Mouse (Mus musculus) G1E (cell line): Measurements from ENCODE around the gene Usp29. TPM values are rescaled to one million over a fixed set of nuclear protein-coding genes. Genes with fewer than 3 reads are reported as not detected.

Source experiments
- ATAC-seq: 2 replicates; pipeline ENCODE4 v1.8.0; 2016; ENCODE audit warnings: mild to moderate bottlenecking; ENCODE audit not compliant: insufficient number of reproducible peaks, poor library complexity, low FRiP score, severe bottlenecking; ENCODE audit errors: extremely low read depth
- DNase-seq: peaks from one replicate; pipeline ENCODE4 v3.0.0; 2012; ENCODE audit warnings: low spot score
- H3K27me3 ChIP-seq: 2 replicates; pipeline ENCODE4 v1.6.1; 2012; ENCODE audit warnings: mild to moderate bottlenecking, low read length, inconsistent platforms; ENCODE audit not compliant: insufficient read depth
- H3K36me3 ChIP-seq: replicated peaks from 2 replicates; pipeline ENCODE3; 2012; ENCODE audit warnings: mild to moderate bottlenecking, inconsistent platforms
- H3K4me1 ChIP-seq: 2 replicates; pipeline ENCODE4 v1.6.1; 2012; ENCODE audit warnings: low read depth, low read length, inconsistent platforms, mixed read lengths; ENCODE audit not compliant: insufficient read depth
- H3K4me3 ChIP-seq: 2 replicates; pipeline ENCODE4 v1.5.1; 2012; ENCODE audit warnings: low read depth, mild to moderate bottlenecking, inconsistent platforms, low read length, moderate library complexity, mixed read lengths
- H3K9me3 ChIP-seq: replicated peaks from 2 replicates; pipeline ENCODE4 v1.6.1; 2012; ENCODE audit warnings: inconsistent platforms
- CTCF ChIP-seq: IDR thresholded peaks from 2 replicates; pipeline ENCODE4 v1.5.1; 2012; ENCODE audit warnings: low read depth, low read length, inconsistent platforms, mixed read lengths
- GATA1 ChIP-seq: IDR thresholded peaks from 2 replicates; pipeline ENCODE4 v1.6.1; 2012; ENCODE audit warnings: borderline replicate concordance, low read length, inconsistent platforms, mixed read lengths
- GATA2 ChIP-seq: IDR thresholded peaks from 2 replicates; pipeline ENCODE4 v1.6.1; 2012; ENCODE audit warnings: low read depth, low read length, inconsistent platforms, borderline replicate concordance
- POLR2AphosphoS5 ChIP-seq: IDR thresholded peaks from 2 replicates; pipeline ENCODE4 v1.6.1; 2012; ENCODE audit warnings: low read depth, low read length, inconsistent platforms; ENCODE audit not compliant: insufficient replicate concordance
- TAL1 ChIP-seq: conservative IDR thresholded peaks from 2 replicates; pipeline ENCODE4 v1.6.1; 2012; ENCODE audit warnings: low read depth, low read length, inconsistent platforms, mixed read lengths
- polyA plus RNA-seq: library from polyadenylated mRNA; stranded (reverse); fragments of >175 nt; gene quantifications from 2 replicates; pipeline ENCODE4 v1.2.3, GENCODE M21; 2012
- total RNA-seq, 2 experiments: library from RNA; stranded (forward) in 1 of 2; stranded (reverse) in 1 of 2; fragments of 200-1000 nt in 1 of 2; fragments of >200 nt in 1 of 2; fragmentation: Nextera tagmentation in 1 of 2; gene quantifications; 2 replicates each; pipeline ENCODE4 v1.2.3; 2014 to 2017

The Usp29 gene
- total and polyA plus RNA-seq, 3 experiments = 0.15 to 6.9 (median 2.2) TPM

DNA sequence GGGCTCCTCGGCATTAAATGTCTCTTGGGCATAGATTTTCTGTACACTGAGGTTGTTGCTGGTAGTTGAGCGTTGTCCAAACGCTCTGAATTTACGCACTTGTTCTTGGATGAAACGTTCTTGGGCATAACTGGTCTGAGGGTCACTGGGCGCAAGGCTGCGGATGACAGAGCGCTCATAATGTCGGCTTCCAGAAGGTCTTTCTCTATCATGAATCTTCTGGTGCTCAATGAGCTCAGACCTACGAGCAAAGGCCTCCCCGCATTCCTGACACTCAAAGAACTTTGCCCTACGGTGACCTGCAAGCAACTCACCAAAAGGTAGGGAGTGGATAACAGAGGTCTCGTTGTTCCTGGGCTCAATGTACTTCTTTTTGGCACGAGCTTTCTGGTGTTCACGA, 21.0 kb upstream of the Usp29 start:
- no peaks in the 10 kb centered on the region; the same call in 1 of the 2 replicates for H3K9me3 ChIP-seq
- H3K36me3 ChIP-seq = peaks cover 54% of the 10 kb centered on the region
- TF ChIP-seq GATA1 = no peak
- TF ChIP-seq POLR2AphosphoS5 = no peak
- TF ChIP-seq TAL1 = no peak
- ATAC-seq (no peak), DNase-seq (no peak)
- H3K27me3 ChIP-seq = no peaks in the 10 kb centered on the region
- H3K4me1 ChIP-seq = no peaks in the 10 kb centered on the region
- no peak overlapping the region for H3K4me3 ChIP-seq

DNA sequence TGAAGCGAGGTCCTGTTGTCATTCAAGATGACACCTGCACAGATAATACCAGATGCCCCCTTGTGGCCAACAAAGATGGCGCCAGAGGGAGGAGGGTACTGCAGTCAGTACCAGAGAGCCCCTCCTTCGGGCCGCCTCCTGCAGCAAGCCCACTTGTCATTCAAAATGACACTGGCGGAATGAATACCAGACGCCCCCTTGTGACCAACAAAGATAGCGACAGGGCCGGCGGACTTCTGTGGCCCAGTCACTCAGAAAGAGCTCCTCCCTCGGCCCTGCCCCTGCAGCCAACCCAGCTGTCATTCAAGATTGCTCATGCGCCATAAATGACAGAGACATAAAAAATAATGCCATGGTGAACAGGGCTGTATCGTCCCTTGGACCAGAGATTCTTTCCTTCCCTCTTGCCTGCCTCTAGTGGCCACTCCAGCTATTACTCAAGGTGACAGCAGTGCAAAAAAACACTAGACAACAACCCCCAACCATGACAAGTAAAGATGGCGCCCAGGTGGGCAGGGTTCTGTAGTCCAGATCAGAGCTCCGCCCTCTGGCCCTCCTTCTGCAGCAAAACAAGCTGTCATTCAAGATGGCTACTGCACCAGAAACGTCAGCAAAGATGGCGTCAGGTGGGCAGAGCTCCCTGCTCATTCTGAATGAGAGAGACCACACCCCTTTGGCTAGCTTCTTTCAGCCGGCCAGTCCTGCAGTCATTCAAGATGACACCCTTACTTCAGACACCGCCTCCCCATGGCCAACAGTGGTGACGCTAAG, 2.8 kb upstream of the Usp29 start:
- ATAC-seq (peak; percentile 38), DNase-seq (peak; percentile 26)
- H3K9me3 ChIP-seq = peaks cover 30% of the 10 kb centered on the region
- H3K4me1 ChIP-seq = peaks cover 10% of the 10 kb centered on the region
- H3K36me3 ChIP-seq = peaks cover 14% of the 10 kb centered on the region
- TF ChIP-seq TAL1 = no peak
- no peak for TF ChIP-seq GATA1
- TF ChIP-seq CTCF = no peak
- TF ChIP-seq POLR2AphosphoS5 = no peak
- no peak for TF ChIP-seq GATA2
- H3K4me3 ChIP-seq = peak overlapping the region; percentile 76
- no peaks in the 10 kb centered on the region for H3K27me3 ChIP-seq

DNA sequence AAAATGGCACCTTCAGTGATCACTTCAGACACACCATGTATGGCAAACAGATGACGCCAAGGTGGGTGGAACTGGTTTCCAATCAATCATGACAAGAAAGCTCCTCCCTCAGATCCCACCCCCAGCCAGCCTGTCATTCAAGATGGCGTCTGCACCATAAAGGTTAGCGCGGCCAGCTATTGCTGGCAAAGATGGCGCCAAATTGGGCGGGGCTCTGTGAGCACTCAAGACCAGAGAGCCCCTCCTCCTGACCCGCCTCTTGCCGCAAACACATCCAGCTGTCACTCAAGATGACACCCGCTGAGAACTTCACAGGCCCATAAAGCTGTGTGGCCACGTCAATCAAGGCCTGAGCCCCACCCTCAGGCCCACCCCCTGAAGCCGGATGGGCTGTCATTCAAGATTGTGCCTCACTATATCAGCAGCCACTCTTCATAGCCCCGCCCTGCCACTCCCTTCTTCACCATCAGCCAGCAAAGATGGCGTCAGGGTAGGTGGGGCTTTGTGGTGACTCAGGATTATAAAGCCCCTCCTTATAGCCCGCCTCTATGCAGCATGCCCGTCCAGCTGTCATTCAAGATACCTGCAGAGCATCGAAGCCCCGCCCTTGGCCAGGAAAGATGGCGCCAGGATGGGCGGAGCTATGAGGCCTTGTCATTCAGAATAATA, 2.0 kb upstream of the Usp29 start:
- TF ChIP-seq CTCF (no peak), TAL1 (no peak), GATA1 (no peak), POLR2AphosphoS5 (no peak), GATA2 (no peak)
- H3K4me3 ChIP-seq = peak overlapping the region; percentile 76; the same call in 1 of the 2 replicates

DNA sequence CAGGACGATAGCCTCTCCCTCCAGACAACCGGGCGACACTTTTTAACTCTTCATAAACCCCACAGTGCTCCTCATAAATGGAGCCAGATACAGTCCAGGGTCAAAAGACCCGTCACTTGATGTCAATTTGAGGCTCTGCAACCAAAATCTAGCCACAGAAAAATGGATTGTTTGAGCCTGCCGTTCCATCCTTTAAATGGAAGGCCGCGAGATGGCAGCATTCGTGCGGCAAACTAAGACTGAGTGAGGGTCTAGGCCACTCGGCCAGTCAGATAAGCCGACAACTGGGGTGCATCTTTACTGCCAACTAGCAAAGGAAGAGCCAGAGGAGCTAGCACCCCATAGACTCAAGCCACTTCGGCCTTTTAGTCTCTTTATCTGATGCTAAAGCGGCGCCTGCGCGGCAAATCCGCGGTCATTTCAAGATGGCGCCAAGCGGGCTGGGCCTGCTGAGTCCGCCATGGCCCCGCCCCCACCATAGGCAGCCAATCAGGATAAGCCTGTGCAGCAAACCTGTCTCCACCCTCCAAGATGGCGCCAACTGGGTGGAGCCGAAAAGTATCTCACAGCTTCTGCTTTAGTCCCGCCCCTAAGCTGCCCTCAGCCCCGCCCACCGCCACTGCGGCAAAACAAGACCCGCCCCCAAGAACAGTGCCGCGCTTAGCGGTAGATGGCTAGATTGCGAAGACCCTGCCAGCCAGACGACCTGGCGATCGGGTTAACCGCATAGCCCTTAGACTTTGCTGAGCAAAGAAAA, 1.1 kb upstream of the Usp29 start:
- DNase-seq (peak; percentile 31), ATAC-seq (peak; percentile 23; the same call in 1 of the 2 replicates)
- no peak for TF ChIP-seq GATA2
- TF ChIP-seq CTCF = no peak
- TF ChIP-seq POLR2AphosphoS5 = no peak
- Histone ChIP-seq H3K4me1 (peaks cover 10% of the 10 kb centered on the region), H3K9me3 (peaks cover 30% of the 10 kb centered on the region), H3K27me3 (no peaks in the 10 kb centered on the region), H3K36me3 (peaks cover 9% of the 10 kb centered on the region), H3K4me3 (peak overlapping the region; percentile 76)

More for the DNA sequence above, 2.0 kb upstream of the Usp29 start:
- Histone ChIP-seq H3K27me3 (no peaks in the 10 kb centered on the region), H3K9me3 (peaks cover 30% of the 10 kb centered on the region), H3K4me1 (peaks cover 10% of the 10 kb centered on the region), H3K36me3 (peaks cover 14% of the 10 kb centered on the region)
- ATAC-seq (peak; percentile 54), DNase-seq (peak; percentile 25)

DNA sequence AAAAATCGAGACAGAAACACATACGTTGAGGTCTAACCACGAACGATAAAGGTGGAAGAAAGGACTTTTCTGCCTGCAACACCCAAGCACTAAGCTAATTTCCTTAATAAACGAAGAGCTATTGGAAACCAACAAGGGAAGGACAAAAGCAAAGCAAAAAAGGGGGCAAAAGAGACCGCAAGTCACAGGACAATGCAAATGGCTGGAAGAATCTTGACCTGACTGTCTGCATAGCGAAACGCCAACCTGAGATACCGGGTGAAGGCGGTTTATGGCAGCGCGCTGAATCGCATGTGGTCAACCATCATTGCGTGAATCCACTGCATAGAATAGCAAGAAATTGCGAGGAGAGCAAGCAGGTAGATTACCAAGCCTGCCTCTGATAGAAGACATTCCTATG, 423 bp downstream of the Usp29 start:
- DNase-seq (no peak), ATAC-seq (no peak)
- Histone ChIP-seq H3K9me3 (peaks cover 30% of the 10 kb centered on the region), H3K4me1 (peaks cover 10% of the 10 kb centered on the region), H3K27me3 (no peaks in the 10 kb centered on the region), H3K36me3 (no peaks in the 10 kb centered on the region), H3K4me3 (peak overlapping the region; percentile 76)
- TF ChIP-seq POLR2AphosphoS5 (no peak), GATA2 (no peak), TAL1 (no peak), GATA1 (no peak), CTCF (no peak)

DNA sequence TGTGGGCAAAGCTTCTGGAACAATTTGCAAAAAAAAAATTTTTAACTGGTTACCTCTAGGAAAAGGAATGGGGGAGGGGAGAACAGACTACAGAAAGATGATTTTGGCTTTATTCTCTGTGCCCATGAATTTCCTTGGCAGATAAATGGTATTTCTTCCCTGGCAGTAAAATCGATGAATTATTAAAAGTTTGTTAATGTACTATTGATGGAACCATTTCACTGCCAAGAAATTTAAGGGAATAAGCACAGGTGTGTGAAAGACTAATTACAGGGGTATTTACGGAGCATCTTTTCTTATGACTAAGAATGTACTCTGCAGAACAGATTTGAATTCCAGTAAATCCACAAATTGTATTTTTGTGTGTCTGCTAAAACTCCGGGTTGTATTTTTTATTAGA, 995 bp downstream of the Usp29 start:
- peaks cover 30% of the 10 kb centered on the region for H3K9me3 ChIP-seq
- H3K4me1 ChIP-seq = peaks cover 10% of the 10 kb centered on the region
- no peaks in the 10 kb centered on the region for H3K36me3 ChIP-seq
- ATAC-seq (no peak), DNase-seq (no peak)
- TF ChIP-seq GATA2 (no peak), GATA1 (no peak), TAL1 (no peak), POLR2AphosphoS5 (no peak), CTCF (no peak)
- H3K4me3 ChIP-seq = no peak overlapping the region
- H3K27me3 ChIP-seq = no peaks in the 10 kb centered on the region
